Comparison of ENCODE assay signal across 17 mouse cellular contexts in genomic region chr3:31079450-31079849, GRCm38 (mm10). TPM values are rescaled to one million over a fixed set of nuclear protein-coding genes. Genes with fewer than 3 reads are reported as not detected.
A peak's percentile ranks its signal among the peaks of the same experiment; 100 is the strongest.
DNase-seq lines count a peak whose midpoint lies in the region; ATAC-seq and TF ChIP-seq lines count a peak whose summit lies in the region.
"Had no signal": no experiment of that assay in that cellular context is flagged by ENCODE, and none has a peak within 500 bp of the region (broad histone marks: within the 10 kb centered on the region; RNA-seq: fewer than 3 reads in every experiment).

No protein-coding gene starts in this region.

- no peaks in the 10 kb centered on the region for H3K9me3 ChIP-seq in heart, postnatal 0 days (replicated peaks; ENCODE audit: control insufficient read depth, low read length)
- H3K9me3 ChIP-seq in liver, postnatal 0 days (ENCODE audit: low read length) = no peaks in the 10 kb centered on the region
- H3K9me3 ChIP-seq: embryonic facial prominence, embryonic 12.5 days; heart, embryonic 13.5 days; hindbrain, embryonic 12.5 days had no signal

- H3K4me1 ChIP-seq in heart, postnatal 0 days (ENCODE audit: control insufficient read depth, insufficient read depth) = peaks cover 6% of the 10 kb centered on the region; the same call in 1 of the 2 replicates
- H3K4me1 ChIP-seq in liver, postnatal 0 days (ENCODE audit: insufficient read depth) = peaks cover 29% of the 10 kb centered on the region

- H3K4me2 ChIP-seq in heart, postnatal 0 days (ENCODE audit: low read depth, low read length) = no peak overlapping the region
- H3K4me2 ChIP-seq in liver, postnatal 0 days (ENCODE audit: low read depth, low read length) = peak overlapping the region; percentile 7; the same call in 1 of the 2 replicates
- H3K4me2 ChIP-seq: embryonic facial prominence, embryonic 12.5 days; heart, embryonic 13.5 days; hindbrain, embryonic 12.5 days had no signal

- H3K4me3 ChIP-seq in heart, postnatal 0 days (ENCODE audit: low read depth, low read length) = no peak overlapping the region
- H3K4me3 ChIP-seq in liver, postnatal 0 days (ENCODE audit: low read depth, low read length) = 0 out of 2 replicates have a peak overlapping the region, but pooled peaks have one; percentile 13
- H3K4me3 ChIP-seq: embryonic facial prominence, embryonic 12.5 days; heart, embryonic 13.5 days; hindbrain, embryonic 12.5 days; left cerebral cortex, adult 2 months had no signal

- no peak for DNase-seq in heart, postnatal 0 days (ENCODE audit: low spot score)
- no peak for DNase-seq in heart, postnatal 25 days (ENCODE audit: low spot score)
- DNase-seq in lung, adult 18-20 months = peak; percentile 40 to 75
- no peak for DNase-seq in lung, postnatal 10 days
- peak; percentile 42 for DNase-seq in liver, postnatal 0 days
- peak; percentile 40 for DNase-seq in yolk sac, embryonic 10.5 days (ENCODE audit: low spot score)
- no peak for DNase-seq in thymus, postnatal 14 days
- DNase-seq: B cell, adult 2 months; cerebellum, adult 2 months; gastrocnemius, postnatal 25 days; right cerebral cortex, postnatal 25 days had no signal

- no peak overlapping the region for H3K27ac ChIP-seq in heart, postnatal 0 days (ENCODE audit: low read depth)
- H3K27ac ChIP-seq in liver, postnatal 0 days (ENCODE audit: low read depth) = peak overlapping the region; percentile 55; the same call in 1 of the 2 replicates
- H3K27ac ChIP-seq: embryonic facial prominence, embryonic 12.5 days; heart, embryonic 13.5 days; hindbrain, embryonic 12.5 days; left cerebral cortex, adult 2 months; macrophage had no signal

- peak; percentile 57; the same call in 1 of the 2 replicates for ATAC-seq in heart, postnatal 0 days (ENCODE audit: insufficient read depth, low read depth)
- peak; percentile 84 for ATAC-seq in liver, postnatal 0 days
- ATAC-seq: midbrain, embryonic 16.5 days had no signal

- intact Hi-C loops in heart, postnatal 25 days (cut with DNase I) = no loop called here

- no peaks in the 10 kb centered on the region for H3K36me3 ChIP-seq in heart, postnatal 0 days (replicated peaks; ENCODE audit: control insufficient read depth, insufficient read depth, low read length)
- H3K36me3 ChIP-seq in liver, postnatal 0 days (replicated peaks; ENCODE audit: insufficient read depth, low read length) = no peaks in the 10 kb centered on the region
- H3K36me3 ChIP-seq: embryonic facial prominence, embryonic 12.5 days; heart, embryonic 13.5 days; hindbrain, embryonic 12.5 days had no signal

- no peak for TF ChIP-seq EP300 in heart, postnatal 0 days (IDR thresholded peaks at IDR 0.05; ENCODE audit: low read depth)
- TF ChIP-seq EP300 in liver, postnatal 0 days (IDR thresholded peaks at IDR 0.05; ENCODE audit: low read depth) = no peak

- H3K9ac ChIP-seq in heart, postnatal 0 days (replicated peaks; ENCODE audit: low read depth, low read length) = no peak overlapping the region
- H3K9ac ChIP-seq in liver, postnatal 0 days (replicated peaks) = no peak overlapping the region
- H3K9ac ChIP-seq: embryonic facial prominence, embryonic 12.5 days; heart, embryonic 13.5 days; hindbrain, embryonic 12.5 days had no signal

- WGBS in heart, postnatal 0 days = 63% methylated on average over 10 of the region's 10 CpGs
- 40% methylated on average over 10 of the region's 10 CpGs for WGBS in liver, postnatal 0 days (ENCODE audit: insufficient replicate concordance)

- TF ChIP-seq CTCF in heart, postnatal 0 days (IDR thresholded peaks at IDR 0.05; ENCODE audit: low read depth) = no peak
- TF ChIP-seq CTCF in liver, postnatal 0 days (IDR thresholded peaks at IDR 0.05; ENCODE audit: low read depth) = no peak

- H3K27me3 ChIP-seq in heart, postnatal 0 days (ENCODE audit: control insufficient read depth, insufficient read depth, low read length) = no peaks in the 10 kb centered on the region
- H3K27me3 ChIP-seq in liver, postnatal 0 days (ENCODE audit: insufficient read depth, low read length) = no peaks in the 10 kb centered on the region
- H3K27me3 ChIP-seq: embryonic facial prominence, embryonic 12.5 days; heart, embryonic 13.5 days; hindbrain, embryonic 12.5 days had no signal

RNA-seq across cellular contexts. Expression of gene Skil, which starts 15.4 kb away (rescaled TPM):
- total RNA-seq in heart, postnatal 0 days (2014; rRNA removed; ENCODE audit: low replicate concordance) = 13.1 and 17.9 TPM in 2 replicates
- polyA plus RNA-seq in heart, postnatal 0 days (2015; fragmentation: Nextera tagmentation; extraction: Ambion mirVana) = 10.7 and 10.9 TPM in 2 replicates
- 10 to 100 TPM; 14.2 to 17.6 TPM for total RNA-seq in heart, postnatal 25 days (2021)
- 7.3 and 8.2 TPM in 2 replicates for polyA plus RNA-seq in liver, postnatal 0 days (2015; fragmentation: Nextera tagmentation; extraction: Ambion mirVana)

Comparison
In these comparisons a context has a peak if more than half of its experiments do, and no peak if none do; other contexts are left out.
1. DNase-seq: peak in lung, adult 18-20 months (2 of 2), liver, postnatal 0 days (single experiment) and yolk sac, embryonic 10.5 days (single experiment); none in heart, postnatal 0 days (single experiment), heart, postnatal 25 days (single experiment), lung, postnatal 10 days (single experiment) and thymus, postnatal 14 days (single experiment).